Comparison of ENCODE assay signal across 8 mouse cellular contexts in the genomic region with DNA sequence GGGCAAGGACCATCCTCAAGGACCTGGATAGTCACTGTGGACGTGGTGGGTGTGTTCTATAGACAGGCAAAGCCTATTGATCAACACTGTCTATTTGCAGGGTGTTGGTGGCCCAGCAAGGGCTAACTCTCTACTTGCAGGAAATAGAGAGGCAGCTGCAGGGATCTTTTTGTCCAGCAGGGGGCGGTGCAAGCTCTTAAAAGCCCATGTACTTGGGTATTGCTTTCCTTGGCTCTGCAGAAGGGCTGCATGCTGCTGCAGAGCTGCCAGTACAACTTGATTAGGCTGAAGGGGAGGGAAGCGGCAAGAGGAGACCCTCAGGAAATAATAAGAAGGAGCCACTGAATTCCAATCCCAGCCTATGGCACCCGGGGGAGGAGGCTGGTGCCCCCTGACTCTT. TPM values are rescaled to one million over a fixed set of nuclear protein-coding genes. Genes with fewer than 3 reads are reported as not detected.
A peak's percentile ranks its signal among the peaks of the same experiment; 100 is the strongest.
DNase-seq lines count a peak whose midpoint lies in the region; ATAC-seq and TF ChIP-seq lines count a peak whose summit lies in the region.

No protein-coding gene starts in this region.

- H3K27me3 ChIP-seq in heart, embryonic 16.5 days (ENCODE audit: control insufficient read depth, insufficient read depth, low read length), result 0 out of 2 replicates have a peak, but pooled peaks cover 2% of the 10 kb centered on the region
- H3K27me3 ChIP-seq in liver, embryonic 14.5 days (ENCODE audit: control insufficient read depth, insufficient read depth, low read length), result no peaks in the 10 kb centered on the region
- H3K27me3 ChIP-seq in neural tube, embryonic 14.5 days (ENCODE audit: control insufficient read depth, insufficient read depth, low read length), result no peaks in the 10 kb centered on the region
- H3K27me3 ChIP-seq in testis, adult 2 months (ENCODE audit: control insufficient read depth, insufficient read depth, low read length), result no peaks in the 10 kb centered on the region

- H3K9me3 ChIP-seq in heart, embryonic 16.5 days (replicated peaks; ENCODE audit: control insufficient read depth, low read length), result no peaks in the 10 kb centered on the region
- H3K9me3 ChIP-seq in liver, embryonic 14.5 days (ENCODE audit: control insufficient read depth, low read length), result no peaks in the 10 kb centered on the region
- H3K9me3 ChIP-seq in neural tube, embryonic 14.5 days (ENCODE audit: control insufficient read depth, low read length), result no peaks in the 10 kb centered on the region

- TF ChIP-seq POLR2A in brain, embryonic 14.5 days (IDR thresholded peaks at IDR 0.05; ENCODE audit: borderline replicate concordance, extremely low read depth, insufficient read depth, insufficient read length, poor library complexity, severe bottlenecking), result no peak
- no peak for TF ChIP-seq POLR2A in testis, adult 2 months (IDR thresholded peaks at IDR 0.05; ENCODE audit: control insufficient read depth, low read depth, low read length)

- peak; percentile 43 for ATAC-seq in heart, embryonic 16.5 days (replicated peaks; ENCODE audit: extremely low read depth, insufficient read depth, low FRiP score)
- no peak for ATAC-seq in liver, embryonic 14.5 days (ENCODE audit: insufficient read depth)
- peak; percentile 70 for ATAC-seq in neural tube, embryonic 14.5 days (ENCODE audit: low read depth)

- H3K4me2 ChIP-seq in heart, embryonic 16.5 days (ENCODE audit: low read depth, low read length), result no peak overlapping the region
- no peak overlapping the region for H3K4me2 ChIP-seq in liver, embryonic 14.5 days (ENCODE audit: low read depth)
- no peak overlapping the region for H3K4me2 ChIP-seq in neural tube, embryonic 14.5 days (ENCODE audit: low read depth, low read length)

- no peaks in the 10 kb centered on the region for H3K36me3 ChIP-seq in heart, embryonic 16.5 days (ENCODE audit: control insufficient read depth, insufficient read depth)
- H3K36me3 ChIP-seq in liver, embryonic 14.5 days (replicated peaks; ENCODE audit: control insufficient read depth, insufficient read depth, low read depth), result no peaks in the 10 kb centered on the region
- no peaks in the 10 kb centered on the region for H3K36me3 ChIP-seq in neural tube, embryonic 14.5 days (ENCODE audit: control insufficient read depth, insufficient read depth, low read length)
- no peaks in the 10 kb centered on the region for H3K36me3 ChIP-seq in testis, adult 2 months (ENCODE audit: control insufficient read depth, insufficient read depth, low read length)

- H3K4me1 ChIP-seq in heart, embryonic 16.5 days (ENCODE audit: control insufficient read depth, insufficient read depth, low read length), result peaks cover 32% of the 10 kb centered on the region
- peaks cover 0 to 8% of the 10 kb centered on the region in 2 experiments; a peak in 2 of 4 replicates for H3K4me1 ChIP-seq in liver, embryonic 14.5 days (replicated peaks; ENCODE audit: control insufficient read depth in 2 of 2, insufficient read depth in 2 of 2, low read length in 1 of 2)
- no peaks in the 10 kb centered on the region for H3K4me1 ChIP-seq in neural tube, embryonic 14.5 days (ENCODE audit: control insufficient read depth, insufficient read depth, low read length)
- H3K4me1 ChIP-seq in testis, adult 2 months (ENCODE audit: control insufficient read depth, insufficient read depth, low read length), result peaks cover 2% of the 10 kb centered on the region; the same call in 1 of the 2 replicates

- DNase-seq in CD4-positive, CD25-positive, alpha-beta regulatory T cell, adult 2 months (ENCODE audit: low read depth, low spot score), result peak; percentile 92
- DNase-seq in brain, embryonic 14.5 days (ENCODE audit: low read depth), result peak; percentile 95
- peak; percentile 13 for DNase-seq in fat pad, adult 2 months (ENCODE audit: extremely low read depth, low read depth, low spot score)
- DNase-seq in kidney, postnatal 14 days, result peak; percentile 93
- DNase-seq in liver, embryonic 14.5 days (ENCODE audit: low read depth in 3 of 3, low spot score in 3 of 3), result peak; percentile 47 to 57 (median 52)

- WGBS in heart, embryonic 16.5 days, result 3% methylated on average over 4 of the region's 4 CpGs
- 3% methylated on average over 4 of the region's 4 CpGs for WGBS in liver, embryonic 14.5 days (ENCODE audit: insufficient replicate concordance)
- 0% methylated on average over 4 of the region's 4 CpGs for WGBS in neural tube, embryonic 14.5 days

- no peak overlapping the region for H3K9ac ChIP-seq in heart, embryonic 16.5 days (ENCODE audit: low read length)
- no peak overlapping the region for H3K9ac ChIP-seq in liver, embryonic 14.5 days (replicated peaks)
- no peak overlapping the region for H3K9ac ChIP-seq in neural tube, embryonic 14.5 days (replicated peaks; ENCODE audit: low read depth, low read length)

- no peak overlapping the region for H3K4me3 ChIP-seq in heart, embryonic 16.5 days (ENCODE audit: low read length)
- H3K4me3 ChIP-seq in liver, embryonic 14.5 days (ENCODE audit: insufficient read depth in 1 of 2, low read depth in 2 of 2, low read length in 2 of 2), result no peak overlapping the region
- H3K4me3 ChIP-seq in neural tube, embryonic 14.5 days (ENCODE audit: low read depth, low read length), result no peak overlapping the region
- no peak overlapping the region for H3K4me3 ChIP-seq in testis, adult 2 months (ENCODE audit: control insufficient read depth, low read depth, low read length)

- TF ChIP-seq EP300 in liver, embryonic 14.5 days (IDR thresholded peaks at IDR 0.05; ENCODE audit: low read depth), result no peak

- H3K27ac ChIP-seq in heart, embryonic 16.5 days (ENCODE audit: low read length), result no peak overlapping the region
- no peak overlapping the region for H3K27ac ChIP-seq in liver, embryonic 14.5 days
- no peak overlapping the region for H3K27ac ChIP-seq in neural tube, embryonic 14.5 days (ENCODE audit: low read depth, low read length)
- H3K27ac ChIP-seq in testis, adult 2 months (ENCODE audit: control insufficient read depth, insufficient read depth, low read depth, low read length), result no peak overlapping the region

- TF ChIP-seq CTCF in brain, embryonic 14.5 days (IDR thresholded peaks at IDR 0.05; ENCODE audit: borderline replicate concordance, extremely low read depth, insufficient read depth, insufficient read length), result peak; percentile 94
- TF ChIP-seq CTCF in liver, embryonic 14.5 days (IDR thresholded peaks at IDR 0.05; ENCODE audit: low read depth), result peak; percentile 92
- TF ChIP-seq CTCF in testis, adult 2 months (IDR thresholded peaks at IDR 0.05; ENCODE audit: control insufficient read depth, insufficient read depth, insufficient replicate concordance, low read depth, low read length), result peak; percentile 66

RNA-seq across cellular contexts. Expression of a gene that starts 38.7 kb away (rescaled TPM):
- 39.3 and 64.3 TPM in 2 replicates for polyA plus RNA-seq in brain, embryonic 14.5 days (2012; rRNA removed)
- 64.3 and 71.0 TPM in 2 replicates for polyA plus RNA-seq in heart, embryonic 16.5 days (2015; fragmentation: Nextera tagmentation; extraction: Ambion mirVana)
- 11.8 and 14.9 TPM in 2 replicates for polyA plus RNA-seq in liver, embryonic 14.5 days (2012; rRNA removed)
- polyA plus RNA-seq in liver, embryonic 14.5 days (2014; fragmentation: Nextera tagmentation; extraction: Ambion mirVana), result 25.5 and 30.6 TPM in 2 replicates
- 70.6 and 95.1 TPM in 2 replicates for polyA plus RNA-seq in neural tube, embryonic 14.5 days (2014; fragmentation: Nextera tagmentation; extraction: Ambion mirVana)
- polyA plus RNA-seq in testis, adult 2 months (2012; rRNA removed), result 11.7 and 12.2 TPM in 2 replicates

Comparison
In these comparisons a context has a peak if more than half of its experiments do, and no peak if none do; other contexts are left out.
1. DNase-seq: peak in every context shown above with its lines; median percentile 95 in brain, embryonic 14.5 days; 93 in kidney, postnatal 14 days; 92 in CD4-positive, CD25-positive, alpha-beta regulatory T cell, adult 2 months; 52 in liver, embryonic 14.5 days; 13 in fat pad, adult 2 months.